Mouse (Mus musculus) midbrain, postnatal 0 days (tissue): ENCODE measurements around the gene Suco. TPM values are rescaled to one million over a fixed set of nuclear protein-coding genes. Genes with fewer than 3 reads are reported as not detected.

Experiments
- ATAC-seq: fragments of 200-750 bp; cut with Nextera tagmentation; 2 replicates; pipeline ENCODE4 v1.8.0; 2017; ENCODE audit warnings: moderate number of reproducible peaks, mild to moderate bottlenecking, moderate TSS enrichment, moderate library complexity; ENCODE audit not compliant: low FRiP score
- DNase-seq: peaks from one replicate; pipeline ENCODE4 v3.0.0-alpha.2; 2015; ENCODE audit warnings: low spot score
- H3K27ac ChIP-seq: fragments of 300-500 bp; sonication (generic); 2 replicates; pipeline ENCODE4 v1.5.1; 2014; ENCODE audit warnings: low read depth, mild to moderate bottlenecking, low read length, mixed read lengths
- H3K27me3 ChIP-seq: fragments of 300-500 bp; sonication (generic); 2 replicates; pipeline ENCODE4 v1.6.1; 2014; ENCODE audit warnings: low read length, control low read depth, mixed read lengths; ENCODE audit not compliant: insufficient read depth
- H3K36me3 ChIP-seq: fragments of 300-500 bp; sonication (generic); 2 replicates; pipeline ENCODE4 v1.6.1; 2014; ENCODE audit warnings: low read length, control low read depth, mixed read lengths; ENCODE audit not compliant: insufficient read depth
- H3K4me1 ChIP-seq: fragments of 300-500 bp; sonication (generic); 2 replicates; pipeline ENCODE4 v1.6.1; 2014; ENCODE audit warnings: mild to moderate bottlenecking, control low read depth, antibody characterized with exemption, low read length, mixed read lengths; ENCODE audit not compliant: insufficient read depth
- H3K4me2 ChIP-seq: fragments of 300-500 bp; sonication (generic); 2 replicates; pipeline ENCODE4 v1.6.1; 2014; ENCODE audit warnings: low read depth, mild to moderate bottlenecking, low read length, mixed read lengths; ENCODE audit not compliant: poor library complexity, severe bottlenecking
- H3K4me3 ChIP-seq: fragments of 300-500 bp; sonication (generic); 2 replicates; pipeline ENCODE4 v1.5.1; 2014; ENCODE audit warnings: low read depth, mild to moderate bottlenecking, low read length, moderate library complexity
- H3K9ac ChIP-seq: fragments of 300-500 bp; sonication (generic); replicated peaks from 2 replicates; pipeline ENCODE4 v1.6.1; 2014; ENCODE audit warnings: mild to moderate bottlenecking, low read length, moderate library complexity, mixed read lengths; ENCODE audit not compliant: poor library complexity, severe bottlenecking
- H3K9me3 ChIP-seq: fragments of 300-500 bp; sonication (generic); 2 replicates; pipeline ENCODE4 v1.6.1; 2016; ENCODE audit warnings: low read length, control low read depth
- CTCF ChIP-seq: IDR thresholded peaks from 2 replicates; pipeline ENCODE4 v1.5.1; 2016; ENCODE audit warnings: antibody characterized with exemption, mild to moderate bottlenecking
- WGBS: fragments of 180-500 bp; shearing (Covaris S2); extraction: QIAGEN DNeasy Blood & Tissue Kit; methylation state at CpG from one replicate; pipeline ENCODE4 v1.1.7; 2014; 5-methylcytosine and 5-hydroxymethylcytosine counted together
- polyA plus RNA-seq: library from polyadenylated mRNA; unstranded; fragments of >200 nt; fragmentation: Nextera tagmentation; extraction: Ambion mirVana; gene quantifications from 2 replicates; pipeline ENCODE4 v1.2.1, GENCODE M21; 2015
- total RNA-seq: library from RNA; depleted of rRNA; stranded (reverse); fragments of >200 nt; gene quantifications from 2 replicates; pipeline ENCODE4 v1.2.3, GENCODE M21; 2014; rRNA removed

Suco gene
- total and polyA plus RNA-seq, 2 experiments from 2014 or later, result 23.8 to 41.5 TPM

- H3K9ac ChIP-seq, result no peak overlapping the region
- H3K27me3 ChIP-seq, result no peaks in the 10 kb centered on the region
- no peak for TF ChIP-seq CTCF
- no peak overlapping the region for H3K4me2 ChIP-seq
- DNase-seq (no peak), ATAC-seq (no peak)
- H3K4me1 ChIP-seq, result no peaks in the 10 kb centered on the region
- H3K9me3 ChIP-seq, result no peaks in the 10 kb centered on the region
- no peaks in the 10 kb centered on the region for H3K36me3 ChIP-seq
- no peak overlapping the region for H3K27ac ChIP-seq
- no peak overlapping the region for H3K4me3 ChIP-seq
- WGBS, result 83% methylated on average over 2 of the region's 2 CpGs
These were observed 105.2 kb downstream of the Suco start for GRCm38 (mm10) chr1:161771293-161771692.

GRCm38 (mm10) chr1:161769329-161769728, 107.2 kb downstream of the Suco start:
- DNase-seq (no peak), ATAC-seq (no peak)
- no peaks in the 10 kb centered on the region for H3K27me3 ChIP-seq
- no peaks in the 10 kb centered on the region; the same call in 1 of the 2 replicates for H3K4me1 ChIP-seq
- no peaks in the 10 kb centered on the region for H3K36me3 ChIP-seq
- H3K27ac ChIP-seq, result no peak overlapping the region
- no peak for TF ChIP-seq CTCF
- H3K4me2 ChIP-seq, result no peak overlapping the region
- 98% methylated on average over 1 of the region's 1 CpGs for WGBS
- no peaks in the 10 kb centered on the region for H3K9me3 ChIP-seq
- no peak overlapping the region for H3K9ac ChIP-seq
- H3K4me3 ChIP-seq, result no peak overlapping the region

GRCm38 (mm10) chr1:161767101-161767524, 109.4 kb downstream of the Suco start:
- DNase-seq (no peak), ATAC-seq (no peak)
- Histone ChIP-seq H3K27me3 (no peaks in the 10 kb centered on the region), H3K4me1 (no peaks in the 10 kb centered on the region; the same call in 1 of the 2 replicates), H3K27ac (no peak overlapping the region), H3K4me3 (no peak overlapping the region), H3K9me3 (no peaks in the 10 kb centered on the region), H3K9ac (no peak overlapping the region), H3K36me3 (no peaks in the 10 kb centered on the region), H3K4me2 (no peak overlapping the region)
- TF ChIP-seq CTCF, result no peak
- WGBS, result 70% methylated on average over 12 of the region's 12 CpGs

- no peaks in the 10 kb centered on the region for H3K27me3 ChIP-seq
- no peak for DNase-seq
These were observed 109.8 kb downstream of the Suco start for GRCm38 (mm10) chr1:161766656-161767055.

More at GRCm38 (mm10) chr1:161766656-161767055, 109.8 kb downstream of the Suco start:
- Histone ChIP-seq H3K4me3 (no peak overlapping the region), H3K4me2 (no peak overlapping the region), H3K4me1 (no peaks in the 10 kb centered on the region; the same call in 1 of the 2 replicates), H3K9me3 (no peaks in the 10 kb centered on the region), H3K27ac (no peak overlapping the region), H3K36me3 (no peaks in the 10 kb centered on the region), H3K9ac (no peak overlapping the region)
- 60% methylated on average over 5 of the region's 5 CpGs for WGBS
- ATAC-seq, result no peak
- no peak for TF ChIP-seq CTCF

Other genes with a start within 250 kb of the Suco start
- 0.05 TPM in 1 of 2 replicates, not detected in the other for gene Fasl, start 88.2 kb downstream of the Suco start, total RNA-seq
- gene Fasl, start 88.2 kb downstream of the Suco start, polyA plus RNA-seq, result 0.32 and 0.46 TPM in 2 replicates
- gene Pigc, start 92.5 kb upstream of the Suco start, total RNA-seq, result 12.1 and 14.5 TPM in 2 replicates
- gene Pigc, start 92.5 kb upstream of the Suco start, polyA plus RNA-seq, result 22.6 and 26.2 TPM in 2 replicates
- gene 4930558K02Rik, start 103.0 kb upstream of the Suco start, total RNA-seq, result not detected in 2 replicates
- 0.33 and 0.47 TPM in 2 replicates for gene 4930558K02Rik, start 103.0 kb upstream of the Suco start, polyA plus RNA-seq